Mouse (Mus musculus): ENCODE data around the gene Tmem106b. TPM values are rescaled to one million over a fixed set of nuclear protein-coding genes. Genes with fewer than 3 reads are reported as not detected.

Gene Tmem106b
- 33.4 and 47.0 TPM in 2 replicates for polyA plus RNA-seq (2011; ENCODE audit: insufficient read depth, insufficient read length, low read depth, missing spikeins)

DNA sequence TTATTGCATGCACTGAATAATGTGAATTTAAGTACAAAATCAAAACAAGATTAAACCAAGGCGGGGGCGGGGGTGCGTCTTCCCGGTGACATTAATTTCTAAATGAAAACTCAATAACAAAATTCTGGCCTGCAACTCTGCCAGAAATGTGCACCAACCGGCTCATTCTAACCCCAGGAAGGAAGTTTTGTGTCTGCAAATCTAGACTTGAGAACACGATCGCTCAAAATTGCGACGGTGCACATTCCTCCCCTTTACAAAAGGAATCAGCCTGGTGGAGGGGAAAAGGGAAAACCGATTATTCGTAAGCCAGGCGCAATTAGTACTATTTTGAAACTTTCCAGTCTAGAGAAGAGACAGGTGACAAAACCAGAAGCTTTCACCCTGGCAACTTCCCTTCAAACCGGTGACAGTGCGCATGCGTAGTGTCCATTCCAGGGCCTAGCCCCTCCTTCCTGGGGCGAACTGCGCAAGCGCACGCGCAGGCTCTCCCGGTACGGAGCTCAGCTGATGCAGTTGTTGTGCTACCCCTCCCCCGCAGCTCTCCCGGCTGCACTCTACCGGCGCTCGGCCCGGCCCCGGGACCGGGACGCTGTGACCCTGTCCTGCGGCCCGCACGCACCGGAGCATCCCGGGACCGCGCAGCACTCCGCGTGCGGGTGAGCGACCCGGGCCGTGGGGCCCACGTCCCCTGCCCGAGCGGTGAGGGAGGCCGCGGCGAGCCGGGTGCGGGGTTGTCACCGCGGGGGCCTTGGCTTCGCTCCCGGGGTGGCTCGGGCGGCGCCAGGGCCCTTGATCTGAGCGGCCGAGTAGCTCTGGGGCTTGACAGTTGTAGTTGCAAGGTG lies at the start of gene Tmem106b:
Gene Tmem106b (plus strand): TSS at position 458 of the 845 bp plus-strand sequence.
- H3K27ac ChIP-seq (ENCODE audit: insufficient read depth, low read length), result 0 out of 2 replicates have a peak within 1 kb of the TSS, but pooled peaks have one; percentile 14
- H3K9ac ChIP-seq (ENCODE audit: low read depth, poor library complexity, severe bottlenecking), result peak within 1 kb of the TSS; percentile 54
- H3K4me3 ChIP-seq (ENCODE audit: low read depth, low read length), result peak within 1 kb of the TSS; percentile 82
- TF ChIP-seq POLR2A (IDR thresholded peaks at IDR 0.05; ENCODE audit: insufficient read depth, low read length) (peak; percentile 37), CTCF (IDR thresholded peaks at IDR 0.05; ENCODE audit: low read depth, low read length) (no peak)
- H3K27me3 ChIP-seq (ENCODE audit: control insufficient read depth, insufficient read depth, low read length, poor library complexity, severe bottlenecking), result no peaks in the 10 kb centered on the region
- H3K36me3 ChIP-seq (ENCODE audit: control insufficient read depth, insufficient read depth, low read length, poor library complexity, severe bottlenecking), result no peaks in the 10 kb centered on the region
- no peaks in the 10 kb centered on the region for H3K4me1 ChIP-seq (ENCODE audit: control insufficient read depth, insufficient read depth, low read length)
- no peaks in the 10 kb centered on the region for H3K9me3 ChIP-seq (replicated peaks; ENCODE audit: control insufficient read depth, insufficient read depth, low read length, poor library complexity, severe bottlenecking)

GRCm38 (mm10) chr6:13021245-13022100 lies 48.1 kb upstream of the Tmem106b start:
- no peaks in the 10 kb centered on the region for H3K36me3 ChIP-seq (ENCODE audit: control insufficient read depth, insufficient read depth, low read length, poor library complexity, severe bottlenecking)
- H3K4me3 ChIP-seq (ENCODE audit: low read depth, low read length), result no peak overlapping the region
- no peaks in the 10 kb centered on the region for H3K27me3 ChIP-seq (ENCODE audit: control insufficient read depth, insufficient read depth, low read length, poor library complexity, severe bottlenecking)
- no peak overlapping the region for H3K9ac ChIP-seq (ENCODE audit: low read depth, poor library complexity, severe bottlenecking)
- no peaks in the 10 kb centered on the region for H3K4me1 ChIP-seq (ENCODE audit: control insufficient read depth, insufficient read depth, low read length)
- TF ChIP-seq EP300 (IDR thresholded peaks at IDR 0.05; ENCODE audit: insufficient read depth, low read depth, low read length), result no peak
- no peak overlapping the region for H3K27ac ChIP-seq (ENCODE audit: insufficient read depth, low read length)
- H3K9me3 ChIP-seq (replicated peaks; ENCODE audit: control insufficient read depth, insufficient read depth, low read length, poor library complexity, severe bottlenecking), result no peaks in the 10 kb centered on the region

GRCm38 (mm10) chr6:13030558-13030957 lies 39.0 kb upstream of the Tmem106b start:
- Histone ChIP-seq H3K4me1 (ENCODE audit: control insufficient read depth, insufficient read depth, low read length) (no peaks in the 10 kb centered on the region), H3K4me3 (ENCODE audit: low read depth, low read length) (no peak overlapping the region), H3K9ac (ENCODE audit: low read depth, poor library complexity, severe bottlenecking) (no peak overlapping the region), H3K27me3 (ENCODE audit: control insufficient read depth, insufficient read depth, low read length, poor library complexity, severe bottlenecking) (no peaks in the 10 kb centered on the region), H3K9me3 (replicated peaks; ENCODE audit: control insufficient read depth, insufficient read depth, low read length, poor library complexity, severe bottlenecking) (no peaks in the 10 kb centered on the region), H3K27ac (ENCODE audit: insufficient read depth, low read length) (no peak overlapping the region), H3K36me3 (ENCODE audit: control insufficient read depth, insufficient read depth, low read length, poor library complexity, severe bottlenecking) (no peaks in the 10 kb centered on the region)
- TF ChIP-seq EP300 (IDR thresholded peaks at IDR 0.05; ENCODE audit: insufficient read depth, low read depth, low read length) (no peak), POLR2A (IDR thresholded peaks at IDR 0.05; ENCODE audit: insufficient read depth, low read length) (no peak), CTCF (IDR thresholded peaks at IDR 0.05; ENCODE audit: low read depth, low read length) (no peak)

- no peaks in the 10 kb centered on the region for H3K9me3 ChIP-seq (replicated peaks; ENCODE audit: control insufficient read depth, insufficient read depth, low read length, poor library complexity, severe bottlenecking)
- no peaks in the 10 kb centered on the region for H3K27me3 ChIP-seq (ENCODE audit: control insufficient read depth, insufficient read depth, low read length, poor library complexity, severe bottlenecking)
- H3K9ac ChIP-seq (ENCODE audit: low read depth, poor library complexity, severe bottlenecking), result no peak overlapping the region
- no peaks in the 10 kb centered on the region for H3K36me3 ChIP-seq (ENCODE audit: control insufficient read depth, insufficient read depth, low read length, poor library complexity, severe bottlenecking)
- TF ChIP-seq EP300 (IDR thresholded peaks at IDR 0.05; ENCODE audit: insufficient read depth, low read depth, low read length) (no peak), POLR2A (IDR thresholded peaks at IDR 0.05; ENCODE audit: insufficient read depth, low read length) (no peak), CTCF (IDR thresholded peaks at IDR 0.05; ENCODE audit: low read depth, low read length) (no peak)
- H3K4me1 ChIP-seq (ENCODE audit: control insufficient read depth, insufficient read depth, low read length), result no peaks in the 10 kb centered on the region
- no peak overlapping the region for H3K4me3 ChIP-seq (ENCODE audit: low read depth, low read length)
- no peak overlapping the region for H3K27ac ChIP-seq (ENCODE audit: insufficient read depth, low read length)
Measured at GRCm38 (mm10) chr6:13030961-13031360, 38.6 kb upstream of the Tmem106b start.

GRCm38 (mm10) chr6:13052408-13053200 lies 17.0 kb upstream of the Tmem106b start:
- TF ChIP-seq CTCF (IDR thresholded peaks at IDR 0.05; ENCODE audit: low read depth, low read length) (no peak), EP300 (IDR thresholded peaks at IDR 0.05; ENCODE audit: insufficient read depth, low read depth, low read length) (no peak), POLR2A (IDR thresholded peaks at IDR 0.05; ENCODE audit: insufficient read depth, low read length) (no peak)
- H3K9ac ChIP-seq (ENCODE audit: low read depth, poor library complexity, severe bottlenecking), result no peak overlapping the region
- no peak overlapping the region for H3K27ac ChIP-seq (ENCODE audit: insufficient read depth, low read length)
- no peak overlapping the region for H3K4me3 ChIP-seq (ENCODE audit: low read depth, low read length)
- H3K36me3 ChIP-seq (ENCODE audit: control insufficient read depth, insufficient read depth, low read length, poor library complexity, severe bottlenecking), result no peaks in the 10 kb centered on the region
- H3K4me1 ChIP-seq (ENCODE audit: control insufficient read depth, insufficient read depth, low read length), result no peaks in the 10 kb centered on the region
- no peaks in the 10 kb centered on the region for H3K27me3 ChIP-seq (ENCODE audit: control insufficient read depth, insufficient read depth, low read length, poor library complexity, severe bottlenecking)
- no peaks in the 10 kb centered on the region for H3K9me3 ChIP-seq (replicated peaks; ENCODE audit: control insufficient read depth, insufficient read depth, low read length, poor library complexity, severe bottlenecking)
